Mouse (Mus musculus) liver, adult 2 months (tissue): ENCODE measurements around the gene Prkcb. TPM values are rescaled to one million over a fixed set of nuclear protein-coding genes. Genes with fewer than 3 reads are reported as not detected.

Experiments
- DNase-seq: peaks from one replicate; pipeline ENCODE4 v3.0.0-alpha.2; 2011; ENCODE audit warnings: low read depth, low spot score; ENCODE audit errors: extremely low read depth
- H3K27ac ChIP-seq: fragments of 200-500 bp; replicated peaks from 2 replicates; pipeline ENCODE4 v1.5.1; 2012; ENCODE audit warnings: low read depth, mild to moderate bottlenecking, control low read depth, inconsistent platforms, low read length; ENCODE audit not compliant: insufficient read depth
- H3K27me3 ChIP-seq: fragments of 200-500 bp; 2 replicates; pipeline ENCODE4 v1.6.1; 2012; ENCODE audit warnings: mild to moderate bottlenecking, moderate library complexity, low read length, inconsistent platforms; ENCODE audit not compliant: control insufficient read depth, insufficient read depth
- H3K36me3 ChIP-seq: fragments of 200-500 bp; 2 replicates; pipeline ENCODE4 v1.6.1; 2012; ENCODE audit warnings: low read length, inconsistent platforms; ENCODE audit not compliant: control insufficient read depth, insufficient read depth
- H3K4me1 ChIP-seq: fragments of 200-500 bp; 2 replicates; pipeline ENCODE4 v1.6.1; 2011; ENCODE audit warnings: low read length; ENCODE audit not compliant: control insufficient read depth, insufficient read depth
- H3K4me3 ChIP-seq: fragments of 200-500 bp; 2 replicates; pipeline ENCODE4 v1.5.1; 2011; ENCODE audit warnings: low read depth, mild to moderate bottlenecking, control low read depth, low read length, moderate library complexity; ENCODE audit not compliant: insufficient read depth
- H3K79me2 ChIP-seq: fragments of 200-500 bp; 2 replicates; pipeline ENCODE4 v1.6.1; 2012; ENCODE audit warnings: inconsistent platforms, mild to moderate bottlenecking, low read length, moderate library complexity; ENCODE audit not compliant: control insufficient read depth, insufficient read depth
- H3K9ac ChIP-seq: fragments of 200-500 bp; 2 replicates; pipeline ENCODE4 v1.6.1; 2012; ENCODE audit warnings: low read depth, mild to moderate bottlenecking, control low read depth, inconsistent platforms, low read length
- CTCF ChIP-seq: fragments of 200-500 bp; IDR thresholded peaks from 2 replicates; pipeline ENCODE4 v1.5.1; 2011; ENCODE audit warnings: low read depth, low read length, control low read depth
- POLR2A ChIP-seq: fragments of 200-500 bp; IDR thresholded peaks from 2 replicates; pipeline ENCODE4 v1.6.1; 2011; ENCODE audit warnings: low read length, control low read depth; ENCODE audit not compliant: insufficient read depth; ENCODE audit errors: extremely low read depth
- WGBS: fragments of 180-500 bp; shearing (Covaris S2); methylation state at CpG from one replicate; pipeline ENCODE4 v1.1.7; 2018; 5-methylcytosine and 5-hydroxymethylcytosine counted together
- polyA plus RNA-seq: library from polyadenylated mRNA; depleted of rRNA; stranded (reverse); fragments of >200 nt; gene quantifications from 2 replicates; pipeline ENCODE4 v1.2.3, GENCODE M21; 2012
- total RNA-seq: library from RNA; depleted of rRNA; stranded (reverse); fragments of >200 nt; gene quantifications from 2 replicates; pipeline ENCODE4 v1.2.3, GENCODE M21; 2014

Prkcb gene
- total and polyA plus RNA-seq, 2 experiments = 2.5 to 3.7 TPM

GRCm38 (mm10) chr7:122317485-122317884, 28.9 kb downstream of the Prkcb start:
- H3K79me2 ChIP-seq = no peaks in the 10 kb centered on the region
- H3K27ac ChIP-seq = no peak overlapping the region
- TF ChIP-seq CTCF (no peak), POLR2A (no peak)
- no peaks in the 10 kb centered on the region for H3K4me1 ChIP-seq
- H3K4me3 ChIP-seq = no peak overlapping the region
- H3K27me3 ChIP-seq = no peaks in the 10 kb centered on the region
- H3K9ac ChIP-seq = no peak overlapping the region
- H3K36me3 ChIP-seq = no peaks in the 10 kb centered on the region
- DNase-seq = peak; percentile 1

GRCm38 (mm10) chr7:122319566-122319965, 31.0 kb downstream of the Prkcb start:
- no peaks in the 10 kb centered on the region for H3K79me2 ChIP-seq
- TF ChIP-seq CTCF (no peak), POLR2A (no peak)
- no peaks in the 10 kb centered on the region for H3K4me1 ChIP-seq
- no peak overlapping the region for H3K9ac ChIP-seq
- no peaks in the 10 kb centered on the region for H3K36me3 ChIP-seq
- WGBS = 81% methylated on average over 9 of the region's 9 CpGs
- no peaks in the 10 kb centered on the region for H3K27me3 ChIP-seq
- H3K4me3 ChIP-seq = no peak overlapping the region
- no peak overlapping the region for H3K27ac ChIP-seq
- DNase-seq = no peak

- 93% methylated on average over 7 of the region's 7 CpGs for WGBS
- no peak for DNase-seq
Observed at GRCm38 (mm10) chr7:122320843-122321544, 32.4 kb downstream of the Prkcb start.

GRCm38 (mm10) chr7:122322038-122322690, 33.6 kb downstream of the Prkcb start:
- 77% methylated on average over 8 of the region's 8 CpGs for WGBS
- Histone ChIP-seq H3K4me1 (no peaks in the 10 kb centered on the region), H3K36me3 (no peaks in the 10 kb centered on the region), H3K79me2 (no peaks in the 10 kb centered on the region), H3K9ac (no peak overlapping the region), H3K27me3 (no peaks in the 10 kb centered on the region), H3K4me3 (no peak overlapping the region), H3K27ac (no peak overlapping the region)
- DNase-seq = no peak
- no peak for TF ChIP-seq POLR2A
- no peak for TF ChIP-seq CTCF

More at GRCm38 (mm10) chr7:122320843-122321544, 32.4 kb downstream of the Prkcb start:
- no peak overlapping the region for H3K9ac ChIP-seq
- no peak overlapping the region for H3K4me3 ChIP-seq
- H3K36me3 ChIP-seq = no peaks in the 10 kb centered on the region
- TF ChIP-seq POLR2A (no peak), CTCF (no peak)
- H3K4me1 ChIP-seq = no peaks in the 10 kb centered on the region
- no peaks in the 10 kb centered on the region for H3K27me3 ChIP-seq
- no peaks in the 10 kb centered on the region for H3K79me2 ChIP-seq
- H3K27ac ChIP-seq = no peak overlapping the region

GRCm38 (mm10) chr7:122327942-122328341, 39.4 kb downstream of the Prkcb start:
- Histone ChIP-seq H3K9ac (no peak overlapping the region), H3K36me3 (no peaks in the 10 kb centered on the region), H3K79me2 (no peaks in the 10 kb centered on the region), H3K4me1 (no peaks in the 10 kb centered on the region), H3K27ac (no peak overlapping the region), H3K4me3 (no peak overlapping the region), H3K27me3 (no peaks in the 10 kb centered on the region)
- no peak for TF ChIP-seq POLR2A
- no peak for TF ChIP-seq CTCF
- 89% methylated on average over 3 of the region's 3 CpGs for WGBS
- DNase-seq = no peak

- TF ChIP-seq POLR2A (no peak), CTCF (no peak)
- Histone ChIP-seq H3K79me2 (no peaks in the 10 kb centered on the region), H3K27me3 (no peaks in the 10 kb centered on the region), H3K4me1 (no peaks in the 10 kb centered on the region), H3K27ac (no peak overlapping the region), H3K9ac (no peak overlapping the region), H3K4me3 (no peak overlapping the region), H3K36me3 (no peaks in the 10 kb centered on the region)
- DNase-seq = no peak
- WGBS = 75% methylated on average over 5 of the region's 5 CpGs
Observed at GRCm38 (mm10) chr7:122328466-122328865, 39.9 kb downstream of the Prkcb start.
